8 mouse cellular contexts compared by ENCODE assay signal in the genomic region with DNA sequence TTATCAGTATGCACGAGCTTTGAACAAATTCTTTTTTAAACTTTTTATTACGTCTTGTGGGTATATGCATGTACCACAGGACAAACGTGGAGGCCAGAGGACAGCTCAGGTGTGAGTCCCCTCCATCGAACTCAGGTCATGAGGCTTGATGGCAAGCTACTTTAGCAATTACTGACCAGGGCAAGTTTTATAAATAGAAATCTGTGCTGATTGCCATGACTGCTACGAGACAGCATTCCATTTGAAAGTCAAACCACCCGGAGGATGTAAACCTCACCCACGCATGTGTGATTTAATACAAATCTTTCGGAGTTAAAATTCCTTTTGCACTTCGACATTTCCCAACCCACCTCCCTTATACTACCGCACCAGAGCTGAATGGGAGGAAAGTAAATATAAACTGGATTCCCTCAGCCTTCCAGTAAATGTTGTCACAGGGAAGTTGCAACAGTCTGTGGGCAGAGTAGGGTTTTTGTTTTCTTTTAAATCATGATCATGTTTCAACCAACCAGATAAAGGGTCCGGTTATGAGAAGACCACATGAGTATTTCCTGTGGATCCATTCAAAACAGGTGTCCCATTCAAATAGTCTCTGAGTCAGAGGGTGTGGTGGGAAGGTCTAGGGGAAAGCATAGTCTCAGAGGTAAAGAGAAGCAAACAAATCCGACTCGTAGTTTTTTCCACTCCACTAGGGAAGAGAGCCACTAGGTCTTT. TPM values are rescaled to one million over a fixed set of nuclear protein-coding genes. Genes with fewer than 3 reads are reported as not detected.
DNase-seq lines count a peak whose midpoint lies in the region; ATAC-seq and TF ChIP-seq lines count a peak whose summit lies in the region.

No protein-coding gene starts in this region.

- peak overlapping the region; percentile 78 for H3K4me2 ChIP-seq in forebrain, embryonic 13.5 days
- H3K4me2 ChIP-seq in intestine, embryonic 14.5 days (ENCODE audit: low read length), result peak overlapping the region; percentile 76
- H3K4me2 ChIP-seq in midbrain, postnatal 0 days (ENCODE audit: low read depth, low read length, poor library complexity, severe bottlenecking), result peak overlapping the region; percentile 84

- no peak overlapping the region for H3K27ac ChIP-seq in spleen, adult 2 months (ENCODE audit: insufficient read depth, low read length)
- no peak overlapping the region for H3K27ac ChIP-seq in forebrain, embryonic 13.5 days
- no peak overlapping the region for H3K27ac ChIP-seq in intestine, embryonic 14.5 days (ENCODE audit: low read depth)
- H3K27ac ChIP-seq in midbrain, postnatal 0 days (ENCODE audit: low read depth, low read length), result no peak overlapping the region

- H3K36me3 ChIP-seq in spleen, adult 2 months (ENCODE audit: control insufficient read depth, insufficient read depth, low read length), result no peaks in the 10 kb centered on the region
- H3K36me3 ChIP-seq in forebrain, embryonic 13.5 days (ENCODE audit: poor library complexity, severe bottlenecking), result no peaks in the 10 kb centered on the region
- H3K36me3 ChIP-seq in intestine, embryonic 14.5 days (ENCODE audit: control insufficient read depth, insufficient read depth, low read length), result no peaks in the 10 kb centered on the region
- no peaks in the 10 kb centered on the region for H3K36me3 ChIP-seq in midbrain, postnatal 0 days (ENCODE audit: insufficient read depth, low read length)

- DNase-seq in spleen, adult 2 months (ENCODE audit: low read depth in 1 of 2, low spot score in 2 of 2), result peak in 1 of 2 experiments; percentile 29
- no peak for DNase-seq in spleen, postnatal 4 days (ENCODE audit: low spot score in 2 of 2)
- peak; percentile 55 for DNase-seq in intestine, embryonic 14.5 days (ENCODE audit: low spot score)
- DNase-seq in midbrain, postnatal 0 days (ENCODE audit: low spot score), result no peak
- no peak for DNase-seq in gastrocnemius, postnatal 14 days
- no peak for DNase-seq in testis, postnatal 14 days (ENCODE audit: low spot score)
- no peak for DNase-seq in thymus, postnatal 25 days

- ATAC-seq in forebrain, embryonic 13.5 days, result no peak; the same call in 1 of the 2 replicates
- peak; percentile 41 for ATAC-seq in intestine, embryonic 14.5 days (replicated peaks; ENCODE audit: low FRiP score, low TSS enrichment, low read depth)
- ATAC-seq in midbrain, postnatal 0 days (ENCODE audit: low FRiP score), result peak; percentile 42

- no peaks in the 10 kb centered on the region for H3K9me3 ChIP-seq in forebrain, embryonic 13.5 days (replicated peaks)
- no peaks in the 10 kb centered on the region for H3K9me3 ChIP-seq in intestine, embryonic 14.5 days (ENCODE audit: control insufficient read depth, low read length)
- H3K9me3 ChIP-seq in midbrain, postnatal 0 days (ENCODE audit: low read length), result no peaks in the 10 kb centered on the region

- no peaks in the 10 kb centered on the region for H3K27me3 ChIP-seq in spleen, adult 2 months (ENCODE audit: control insufficient read depth, insufficient read depth, low read length)
- H3K27me3 ChIP-seq in forebrain, embryonic 13.5 days, result no peaks in the 10 kb centered on the region
- no peaks in the 10 kb centered on the region for H3K27me3 ChIP-seq in intestine, embryonic 14.5 days (replicated peaks; ENCODE audit: control insufficient read depth, insufficient read depth, low read length)
- no peaks in the 10 kb centered on the region for H3K27me3 ChIP-seq in midbrain, postnatal 0 days (ENCODE audit: insufficient read depth, low read length)

- peak overlapping the region; percentile 79; the same call in 1 of the 2 replicates for H3K9ac ChIP-seq in forebrain, embryonic 13.5 days
- peak overlapping the region; percentile 74 for H3K9ac ChIP-seq in intestine, embryonic 14.5 days (ENCODE audit: low read length)
- H3K9ac ChIP-seq in midbrain, postnatal 0 days (replicated peaks; ENCODE audit: low read length, poor library complexity, severe bottlenecking), result peak overlapping the region; percentile 88

- intact Hi-C loops in gastrocnemius, postnatal 14 days (cut with DNase I; ENCODE audit: low total_unique reads), result no loop called here

- no peak for TF ChIP-seq CTCF in spleen, adult 2 months (IDR thresholded peaks at IDR 0.05; ENCODE audit: extremely low read depth, insufficient read depth, insufficient read length, insufficient replicate concordance)
- TF ChIP-seq CTCF in midbrain, postnatal 0 days (IDR thresholded peaks at IDR 0.05), result no peak

- peak overlapping the region; percentile 20 for H3K4me3 ChIP-seq in spleen, adult 2 months (ENCODE audit: extremely low read depth, insufficient read depth, insufficient read length)
- peak overlapping the region; percentile 74 for H3K4me3 ChIP-seq in forebrain, embryonic 13.5 days
- H3K4me3 ChIP-seq in intestine, embryonic 14.5 days (ENCODE audit: low read depth, low read length), result peak overlapping the region; percentile 69
- peak overlapping the region; percentile 85 for H3K4me3 ChIP-seq in midbrain, postnatal 0 days (ENCODE audit: low read depth, low read length)

- TF ChIP-seq POLR2A in spleen, adult 2 months (IDR thresholded peaks at IDR 0.05; ENCODE audit: low read depth, low read length), result no peak

- H3K4me1 ChIP-seq in spleen, adult 2 months (ENCODE audit: control insufficient read depth, insufficient read depth, insufficient read length), result peaks cover 4% of the 10 kb centered on the region; the same call in 1 of the 2 replicates
- peaks cover 17% of the 10 kb centered on the region for H3K4me1 ChIP-seq in forebrain, embryonic 13.5 days
- H3K4me1 ChIP-seq in intestine, embryonic 14.5 days (replicated peaks; ENCODE audit: control insufficient read depth, insufficient read depth, low read length), result 0 out of 2 replicates have a peak, but pooled peaks cover 8% of the 10 kb centered on the region
- H3K4me1 ChIP-seq in midbrain, postnatal 0 days (ENCODE audit: insufficient read depth, low read length), result peaks cover 8% of the 10 kb centered on the region

- WGBS in spleen, adult 2 months, result 34% methylated on average over 13 of the region's 13 CpGs
- 55% methylated on average over 13 of the region's 13 CpGs for WGBS in forebrain, embryonic 13.5 days
- 27% methylated on average over 13 of the region's 13 CpGs for WGBS in intestine, embryonic 14.5 days
- 44% methylated on average over 13 of the region's 13 CpGs for WGBS in midbrain, postnatal 0 days

RNA-seq across cellular contexts. Expression of gene Aig1, which starts 0.7 kb away (rescaled TPM):
- 12.1 and 13.7 TPM in 2 replicates for polyA plus RNA-seq in spleen, adult 2 months (2012; rRNA removed)
- polyA plus RNA-seq in forebrain, embryonic 13.5 days (2015; fragmentation: Nextera tagmentation; extraction: Ambion mirVana), result 37.0 and 38.3 TPM in 2 replicates
- polyA plus RNA-seq in intestine, embryonic 14.5 days (2014; fragmentation: Nextera tagmentation; extraction: Ambion mirVana), result 63.7 and 69.6 TPM in 2 replicates
- 101 and 150 TPM in 2 replicates for total RNA-seq in midbrain, postnatal 0 days (2014; rRNA removed)
- 103 TPM in 2 replicates for polyA plus RNA-seq in midbrain, postnatal 0 days (2015; fragmentation: Nextera tagmentation; extraction: Ambion mirVana)
- 10 to 100 TPM; 34.7 to 38.2 TPM for total RNA-seq in gastrocnemius, postnatal 14 days (2021)

Comparison
In these comparisons a context has a peak if more than half of its experiments do, and no peak if none do; other contexts are left out.
1. H3K4me3 ChIP-seq: peak in every context shown above with its lines; median percentile 85 in midbrain, postnatal 0 days; 74 in forebrain, embryonic 13.5 days; 69 in intestine, embryonic 14.5 days; 20 in spleen, adult 2 months.